Mouse (Mus musculus): Measurements from ENCODE around the gene Cyp2w1. TPM values are rescaled to one million over a fixed set of nuclear protein-coding genes. Genes with fewer than 3 reads are reported as not detected.

Cyp2w1 gene
- total and polyA plus RNA-seq, 2 experiments from 2014 or later: not detected

- Histone ChIP-seq H3K4me1 (ENCODE audit: insufficient read depth, low read length) (peaks cover 5% of the 10 kb centered on the region), H3K4me2 (ENCODE audit: low read depth, low read length, poor library complexity, severe bottlenecking) (no peak overlapping the region), H3K27ac (ENCODE audit: low read depth, low read length) (no peak overlapping the region), H3K9me3 (ENCODE audit: low read length) (no peaks in the 10 kb centered on the region), H3K36me3 (ENCODE audit: insufficient read depth, low read length) (no peaks in the 10 kb centered on the region), H3K9ac (replicated peaks; ENCODE audit: low read length, poor library complexity, severe bottlenecking) (no peak overlapping the region), H3K27me3 (ENCODE audit: insufficient read depth, low read length) (no peaks in the 10 kb centered on the region), H3K4me3 (ENCODE audit: low read depth, low read length) (no peak overlapping the region)
- ATAC-seq (ENCODE audit: low FRiP score) (no peak), DNase-seq (ENCODE audit: low spot score) (no peak)
- TF ChIP-seq CTCF (IDR thresholded peaks at IDR 0.05): no peak
- WGBS: 78% methylated on average over 7 of the region's 7 CpGs
These were observed 25.3 kb upstream of the Cyp2w1 start for GRCm38 (mm10) chr5:139326986-139327633.

- ATAC-seq (ENCODE audit: low FRiP score): no peak
- no peak for DNase-seq (ENCODE audit: low spot score)
- H3K27me3 ChIP-seq (ENCODE audit: insufficient read depth, low read length): no peaks in the 10 kb centered on the region
- H3K36me3 ChIP-seq (ENCODE audit: insufficient read depth, low read length): no peaks in the 10 kb centered on the region
- no peak overlapping the region for H3K27ac ChIP-seq (ENCODE audit: low read depth, low read length)
- H3K9ac ChIP-seq (replicated peaks; ENCODE audit: low read length, poor library complexity, severe bottlenecking): no peak overlapping the region
- H3K4me2 ChIP-seq (ENCODE audit: low read depth, low read length, poor library complexity, severe bottlenecking): no peak overlapping the region
- peaks cover 5% of the 10 kb centered on the region for H3K4me1 ChIP-seq (ENCODE audit: insufficient read depth, low read length)
- H3K4me3 ChIP-seq (ENCODE audit: low read depth, low read length): no peak overlapping the region
- H3K9me3 ChIP-seq (ENCODE audit: low read length): no peaks in the 10 kb centered on the region
- 71% methylated on average over 7 of the region's 7 CpGs for WGBS
- TF ChIP-seq CTCF (IDR thresholded peaks at IDR 0.05): no peak
These were observed 24.8 kb upstream of the Cyp2w1 start for GRCm38 (mm10) chr5:139327634-139328020.

- H3K4me2 ChIP-seq (ENCODE audit: low read depth, low read length, poor library complexity, severe bottlenecking): no peak overlapping the region
- H3K4me1 ChIP-seq (ENCODE audit: insufficient read depth, low read length): no peaks in the 10 kb centered on the region
- no peaks in the 10 kb centered on the region for H3K27me3 ChIP-seq (ENCODE audit: insufficient read depth, low read length)
- TF ChIP-seq CTCF (IDR thresholded peaks at IDR 0.05): no peak
- 67% methylated on average over 7 of the region's 7 CpGs for WGBS
- DNase-seq (ENCODE audit: low spot score): no peak
- H3K36me3 ChIP-seq (ENCODE audit: insufficient read depth, low read length): peaks cover 9% of the 10 kb centered on the region; the same call in 1 of the 2 replicates
- ATAC-seq (ENCODE audit: low FRiP score): no peak
- no peak overlapping the region for H3K4me3 ChIP-seq (ENCODE audit: low read depth, low read length)
- H3K9ac ChIP-seq (replicated peaks; ENCODE audit: low read length, poor library complexity, severe bottlenecking): no peak overlapping the region
- H3K9me3 ChIP-seq (ENCODE audit: low read length): no peaks in the 10 kb centered on the region
- no peak overlapping the region for H3K27ac ChIP-seq (ENCODE audit: low read depth, low read length)
These were observed 21.7 kb upstream of the Cyp2w1 start for GRCm38 (mm10) chr5:139330766-139331165.

- Histone ChIP-seq H3K9me3 (ENCODE audit: low read length) (no peaks in the 10 kb centered on the region), H3K36me3 (ENCODE audit: insufficient read depth, low read length) (peaks cover 16% of the 10 kb centered on the region), H3K27me3 (ENCODE audit: insufficient read depth, low read length) (no peaks in the 10 kb centered on the region), H3K4me2 (ENCODE audit: low read depth, low read length, poor library complexity, severe bottlenecking) (no peak overlapping the region), H3K9ac (replicated peaks; ENCODE audit: low read length, poor library complexity, severe bottlenecking) (no peak overlapping the region), H3K27ac (ENCODE audit: low read depth, low read length) (no peak overlapping the region), H3K4me3 (ENCODE audit: low read depth, low read length) (no peak overlapping the region), H3K4me1 (ENCODE audit: insufficient read depth, low read length) (no peaks in the 10 kb centered on the region)
- DNase-seq (ENCODE audit: low spot score) (peak; percentile 80), ATAC-seq (ENCODE audit: low FRiP score) (no peak)
- WGBS: 23% methylated on average over 8 of the region's 8 CpGs
- peak; percentile 99 for TF ChIP-seq CTCF (IDR thresholded peaks at IDR 0.05)
These were observed 20.7 kb upstream of the Cyp2w1 start for GRCm38 (mm10) chr5:139331742-139332141.

- no peaks in the 10 kb centered on the region for H3K4me1 ChIP-seq (ENCODE audit: insufficient read depth, low read length)
- ATAC-seq (ENCODE audit: low FRiP score): no peak
- 83% methylated on average over 8 of the region's 8 CpGs for WGBS
These were observed 19.7 kb upstream of the Cyp2w1 start for GRCm38 (mm10) chr5:139332590-139333272.

GRCm38 (mm10) chr5:139333301-139334013 lies 19.0 kb upstream of the Cyp2w1 start:
- Histone ChIP-seq H3K4me3 (ENCODE audit: low read depth, low read length) (no peak overlapping the region), H3K9me3 (ENCODE audit: low read length) (no peaks in the 10 kb centered on the region), H3K4me2 (ENCODE audit: low read depth, low read length, poor library complexity, severe bottlenecking) (no peak overlapping the region), H3K4me1 (ENCODE audit: insufficient read depth, low read length) (no peaks in the 10 kb centered on the region), H3K27me3 (ENCODE audit: insufficient read depth, low read length) (no peaks in the 10 kb centered on the region), H3K9ac (replicated peaks; ENCODE audit: low read length, poor library complexity, severe bottlenecking) (no peak overlapping the region), H3K36me3 (ENCODE audit: insufficient read depth, low read length) (peaks cover 32% of the 10 kb centered on the region), H3K27ac (ENCODE audit: low read depth, low read length) (no peak overlapping the region)
- DNase-seq (ENCODE audit: low spot score): no peak
- no peak for ATAC-seq (ENCODE audit: low FRiP score)
- no peak for TF ChIP-seq CTCF (IDR thresholded peaks at IDR 0.05)
- 73% methylated on average over 16 of the region's 16 CpGs for WGBS

More at GRCm38 (mm10) chr5:139332590-139333272, 19.7 kb upstream of the Cyp2w1 start:
- no peak overlapping the region for H3K4me2 ChIP-seq (ENCODE audit: low read depth, low read length, poor library complexity, severe bottlenecking)
- H3K4me3 ChIP-seq (ENCODE audit: low read depth, low read length): no peak overlapping the region
- no peaks in the 10 kb centered on the region for H3K9me3 ChIP-seq (ENCODE audit: low read length)
- DNase-seq (ENCODE audit: low spot score): no peak
- no peak for TF ChIP-seq CTCF (IDR thresholded peaks at IDR 0.05)
- peaks cover 25% of the 10 kb centered on the region for H3K36me3 ChIP-seq (ENCODE audit: insufficient read depth, low read length)
- H3K9ac ChIP-seq (replicated peaks; ENCODE audit: low read length, poor library complexity, severe bottlenecking): no peak overlapping the region
- no peak overlapping the region for H3K27ac ChIP-seq (ENCODE audit: low read depth, low read length)
- no peaks in the 10 kb centered on the region for H3K27me3 ChIP-seq (ENCODE audit: insufficient read depth, low read length)

All from midbrain, postnatal 0 days (tissue).